Mouse (Mus musculus): ENCODE data around the gene Krtap7-1. TPM values are rescaled to one million over a fixed set of nuclear protein-coding genes. Genes with fewer than 3 reads are reported as not detected.

Gene Krtap7-1
- polyA plus RNA-seq (2015; fragmentation: Nextera tagmentation; extraction: Ambion mirVana): not detected in 2 replicates

DNA sequence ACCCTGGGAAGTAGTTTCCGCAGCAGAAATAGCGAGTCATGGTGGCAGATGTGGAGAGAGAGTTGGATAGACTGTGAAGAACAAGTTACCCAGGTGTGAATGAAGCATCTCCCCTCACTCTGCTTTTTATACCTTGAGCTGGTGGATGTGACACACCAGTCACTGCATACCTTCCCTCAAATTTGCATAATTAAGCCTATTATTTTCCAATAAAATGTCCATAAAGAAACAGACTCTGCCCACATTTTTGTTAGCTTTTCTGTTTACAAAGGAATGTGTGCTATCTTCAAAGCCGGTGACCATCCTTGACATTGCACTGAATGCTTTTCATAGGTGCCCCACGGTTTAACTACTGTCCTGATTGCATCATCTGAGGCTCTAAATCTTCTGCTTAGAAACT, at the start of gene Krtap7-1:
Gene Krtap7-1 (minus strand): TSS at position 101 of the 400 bp plus-strand sequence.
- no peak for ATAC-seq (replicated peaks)

DNA sequence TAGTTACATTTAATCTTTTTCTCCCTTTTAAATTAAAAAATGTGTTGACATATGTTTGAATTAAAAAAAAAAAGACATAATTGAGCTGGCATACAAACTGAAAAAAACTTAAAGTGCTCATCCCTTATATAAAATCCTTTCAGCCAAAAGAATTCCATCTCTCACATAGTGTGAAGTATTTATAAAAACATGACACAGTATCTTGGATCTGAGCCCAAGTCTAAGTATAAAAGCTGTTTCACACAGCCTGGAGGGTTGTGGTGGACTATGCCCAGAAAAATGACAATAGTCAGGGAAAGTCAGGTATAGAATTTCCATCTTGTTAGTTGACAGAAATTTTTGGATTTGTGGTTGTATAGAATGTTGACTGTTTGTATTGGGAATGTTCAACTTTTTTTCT, 42.2 kb upstream of the Krtap7-1 start:
- Histone ChIP-seq H3K9ac (no peak overlapping the region), H3K4me2 (no peak overlapping the region), H3K36me3 (replicated peaks) (no peaks in the 10 kb centered on the region), H3K9me3 (no peaks in the 10 kb centered on the region), H3K4me1 (no peaks in the 10 kb centered on the region), H3K27ac (no peak overlapping the region), H3K27me3 (replicated peaks) (no peaks in the 10 kb centered on the region), H3K4me3 (no peak overlapping the region)
- no peak for ATAC-seq (replicated peaks)

More for the DNA sequence above, at the start of gene Krtap7-1:
- H3K27ac ChIP-seq: no peak within 1 kb of the TSS
- H3K36me3 ChIP-seq (replicated peaks): no peaks in the 10 kb centered on the region
- no peak within 1 kb of the TSS for H3K4me2 ChIP-seq
- 91% methylated on average over 4 of the region's 4 CpGs for WGBS
- no peaks in the 10 kb centered on the region for H3K9me3 ChIP-seq
- H3K4me3 ChIP-seq: no peak within 1 kb of the TSS
- no peaks in the 10 kb centered on the region for H3K27me3 ChIP-seq (replicated peaks)
- H3K4me1 ChIP-seq: 0 out of 2 replicates have a peak, but pooled peaks cover 5% of the 10 kb centered on the region
- no peak within 1 kb of the TSS for H3K9ac ChIP-seq

DNA sequence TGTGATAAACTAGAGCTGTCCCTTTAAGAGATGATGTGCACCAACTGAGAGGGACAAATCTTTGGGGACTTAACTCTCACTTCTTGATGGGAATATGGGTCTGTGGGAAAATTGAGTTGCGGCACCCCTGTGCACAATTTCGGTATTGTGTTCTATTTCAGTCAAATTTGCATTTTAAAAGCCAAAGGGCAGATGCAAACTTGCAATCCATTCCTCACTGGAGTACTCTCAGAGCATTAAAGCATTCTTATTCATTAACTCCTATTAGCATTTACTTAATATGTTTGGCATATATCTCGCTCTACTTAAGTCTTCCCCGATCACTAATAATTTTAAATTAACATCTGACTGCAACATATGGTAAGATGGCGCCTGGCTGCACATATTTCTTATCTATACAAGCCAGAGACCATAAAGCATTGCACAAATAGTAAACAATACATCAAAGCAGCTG, 29.9 kb upstream of the Krtap7-1 start:
- Histone ChIP-seq H3K27ac (no peak overlapping the region), H3K4me2 (no peak overlapping the region), H3K4me3 (no peak overlapping the region), H3K9ac (no peak overlapping the region), H3K9me3 (no peaks in the 10 kb centered on the region), H3K4me1 (no peaks in the 10 kb centered on the region), H3K27me3 (replicated peaks) (no peaks in the 10 kb centered on the region), H3K36me3 (replicated peaks) (no peaks in the 10 kb centered on the region)
- 0 out of 2 replicates have a peak, but pooled peaks have one; percentile 30 for ATAC-seq (replicated peaks)
- WGBS: 28% methylated on average over 5 of the region's 5 CpGs

DNA sequence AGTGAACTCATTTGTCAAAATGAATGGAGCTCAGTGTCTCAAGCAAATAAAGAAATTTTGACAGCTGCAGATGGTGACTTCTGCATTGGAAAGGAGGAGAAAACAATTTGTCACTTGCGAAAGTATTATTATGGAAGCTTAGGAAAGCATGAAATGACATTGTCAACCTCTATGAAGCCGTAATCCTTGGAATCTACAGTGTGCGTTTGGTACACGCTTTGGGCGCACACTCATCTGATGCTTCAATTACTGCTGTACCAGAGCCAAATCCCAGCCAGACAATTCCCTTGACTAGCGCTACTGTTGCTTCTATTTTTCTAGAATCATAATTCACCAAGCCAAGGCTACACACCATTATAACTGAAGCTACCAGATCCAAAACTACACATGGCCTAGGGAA, 29.2 kb upstream of the Krtap7-1 start:
- 72% methylated on average over 6 of the region's 6 CpGs for WGBS
- H3K27ac ChIP-seq: no peak overlapping the region

DNA sequence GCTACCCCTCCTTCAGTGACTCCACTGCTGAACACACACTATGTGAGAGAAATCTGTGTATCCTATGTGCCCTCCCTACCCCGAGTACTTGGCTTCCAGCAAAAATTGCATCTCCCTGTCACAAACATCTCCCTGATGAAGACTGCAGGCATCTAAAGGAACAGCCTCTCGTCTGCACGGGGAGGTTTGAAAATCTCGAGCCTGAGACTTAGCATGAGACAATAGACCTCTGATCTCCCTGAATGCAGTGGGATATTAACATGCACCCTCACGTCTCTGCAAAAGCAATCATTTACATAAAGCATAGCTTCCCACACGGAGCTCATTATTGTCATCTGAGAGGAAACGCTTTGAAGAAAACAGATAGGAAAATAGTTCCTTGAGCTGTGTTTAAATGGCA, 22.4 kb upstream of the Krtap7-1 start:
- H3K9ac ChIP-seq: no peak overlapping the region
- peak overlapping the region; percentile 73 for H3K27ac ChIP-seq
- WGBS: 10% methylated on average over 7 of the region's 7 CpGs

More for the DNA sequence above, 29.2 kb upstream of the Krtap7-1 start:
- no peak overlapping the region for H3K4me2 ChIP-seq
- H3K36me3 ChIP-seq (replicated peaks): no peaks in the 10 kb centered on the region
- H3K9ac ChIP-seq: no peak overlapping the region
- no peaks in the 10 kb centered on the region for H3K9me3 ChIP-seq
- no peak overlapping the region for H3K4me3 ChIP-seq
- H3K4me1 ChIP-seq: no peaks in the 10 kb centered on the region
- no peaks in the 10 kb centered on the region for H3K27me3 ChIP-seq (replicated peaks)
- no peak for ATAC-seq (replicated peaks)

DNA sequence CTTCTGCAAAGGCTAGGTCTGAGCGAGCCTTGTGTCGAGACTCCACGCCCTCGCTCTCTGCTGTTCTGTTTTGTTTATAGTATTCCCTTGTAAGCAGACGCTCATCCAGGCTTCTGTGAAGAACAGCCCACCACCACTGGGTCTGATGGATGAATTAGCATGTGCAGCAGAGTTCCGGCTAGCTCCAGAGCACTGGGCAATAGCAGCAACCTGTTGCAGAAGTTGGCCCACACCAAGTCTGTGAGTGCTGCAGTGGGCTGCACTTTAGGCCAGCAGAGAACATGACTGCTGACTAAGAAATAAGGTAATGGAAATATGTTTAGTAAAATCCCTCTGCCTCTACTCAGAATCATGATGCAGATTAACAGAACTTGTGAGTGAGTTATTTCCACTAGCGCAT, 21.7 kb upstream of the Krtap7-1 start:
- H3K36me3 ChIP-seq (replicated peaks): no peaks in the 10 kb centered on the region
- peaks cover 29% of the 10 kb centered on the region for H3K4me1 ChIP-seq
- no peak overlapping the region for H3K4me3 ChIP-seq
- peak overlapping the region; percentile 73 for H3K27ac ChIP-seq
- peak; percentile 67 for ATAC-seq (replicated peaks)
- WGBS: 31% methylated on average over 7 of the region's 7 CpGs
- H3K9ac ChIP-seq: no peak overlapping the region
- no peaks in the 10 kb centered on the region for H3K9me3 ChIP-seq
- no peaks in the 10 kb centered on the region for H3K27me3 ChIP-seq (replicated peaks)
- H3K4me2 ChIP-seq: no peak overlapping the region

More for the DNA sequence above, 22.4 kb upstream of the Krtap7-1 start:
- ATAC-seq (replicated peaks): peak; percentile 86
- peak overlapping the region; percentile 22; the same call in 1 of the 2 replicates for H3K4me2 ChIP-seq
- H3K36me3 ChIP-seq (replicated peaks): no peaks in the 10 kb centered on the region
- no peaks in the 10 kb centered on the region for H3K27me3 ChIP-seq (replicated peaks)
- H3K9me3 ChIP-seq: no peaks in the 10 kb centered on the region
- H3K4me3 ChIP-seq: no peak overlapping the region
- H3K4me1 ChIP-seq: peaks cover 29% of the 10 kb centered on the region

DNA sequence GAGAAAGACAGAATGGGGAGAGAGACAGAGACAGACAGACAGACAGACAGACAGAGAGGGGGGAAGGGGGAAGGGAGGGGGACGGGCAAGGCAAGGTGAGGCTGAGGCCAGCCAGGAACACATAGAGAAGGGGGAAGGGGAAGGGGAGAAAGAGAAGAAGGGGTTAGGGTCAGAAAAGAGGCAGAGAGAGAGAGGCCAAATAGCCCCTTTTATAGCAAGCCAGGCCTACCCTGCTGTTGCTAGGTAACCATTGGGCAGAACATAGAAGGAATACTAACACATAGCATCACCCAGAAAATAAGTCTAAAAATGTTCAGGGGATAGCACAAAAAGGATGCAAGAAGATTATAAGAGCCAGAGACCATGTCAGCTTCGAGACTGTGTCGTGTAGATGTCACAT, 20.3 kb upstream of the Krtap7-1 start:
- Histone ChIP-seq H3K4me1 (peaks cover 29% of the 10 kb centered on the region), H3K4me2 (no peak overlapping the region), H3K9me3 (no peaks in the 10 kb centered on the region), H3K36me3 (replicated peaks) (no peaks in the 10 kb centered on the region), H3K9ac (no peak overlapping the region), H3K27me3 (replicated peaks) (no peaks in the 10 kb centered on the region), H3K27ac (peak overlapping the region; percentile 31; the same call in 1 of the 2 replicates), H3K4me3 (no peak overlapping the region)
- 32% methylated on average over 3 of the region's 3 CpGs for WGBS
- ATAC-seq (replicated peaks): peak; percentile 49

DNA sequence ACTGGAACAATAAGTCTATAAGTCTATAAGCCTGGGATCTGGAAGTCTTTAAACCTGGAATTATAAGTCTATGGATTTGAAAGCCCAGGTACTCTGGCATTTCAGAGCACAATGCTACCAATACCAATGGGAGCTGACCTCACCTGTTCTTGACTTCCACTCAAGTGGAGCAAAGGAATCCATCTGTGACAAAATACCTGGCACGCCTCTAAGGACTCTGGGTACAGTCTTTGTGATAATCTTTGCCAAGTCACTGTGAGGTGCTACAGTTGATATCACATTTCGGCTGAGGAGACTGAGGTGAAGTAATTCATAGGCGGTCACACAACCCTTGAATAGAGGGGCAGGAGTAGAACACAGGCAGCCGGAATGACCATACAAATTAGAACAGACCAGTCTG, 12.9 kb upstream of the Krtap7-1 start:
- 92% methylated on average over 4 of the region's 4 CpGs for WGBS
- Histone ChIP-seq H3K27me3 (replicated peaks) (no peaks in the 10 kb centered on the region), H3K4me1 (no peaks in the 10 kb centered on the region), H3K9ac (no peak overlapping the region), H3K4me3 (no peak overlapping the region), H3K27ac (no peak overlapping the region), H3K4me2 (no peak overlapping the region), H3K36me3 (replicated peaks) (no peaks in the 10 kb centered on the region), H3K9me3 (no peaks in the 10 kb centered on the region)
- ATAC-seq (replicated peaks): no peak

DNA sequence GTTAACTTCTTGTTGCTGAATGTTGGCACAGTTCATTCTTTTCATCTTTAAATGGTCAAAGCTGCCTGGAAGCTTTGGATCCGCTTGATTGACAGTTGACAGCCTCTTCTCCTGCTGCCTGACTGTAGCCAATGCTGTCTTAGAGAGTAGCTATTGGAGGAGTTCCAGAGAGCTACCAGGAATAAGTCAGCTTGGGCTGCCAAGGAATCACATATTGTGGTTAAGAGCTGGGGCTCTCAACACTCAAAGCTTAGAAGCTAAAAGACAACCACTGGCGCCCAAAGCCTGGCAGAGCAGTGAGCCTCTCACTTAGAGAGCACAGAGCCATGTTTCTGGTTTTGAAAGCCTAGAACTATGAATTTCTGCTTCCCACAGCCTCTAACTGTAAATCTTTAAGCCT, 12.4 kb upstream of the Krtap7-1 start:
- H3K4me1 ChIP-seq: no peaks in the 10 kb centered on the region
- no peaks in the 10 kb centered on the region for H3K9me3 ChIP-seq
- no peak overlapping the region for H3K4me3 ChIP-seq
- H3K36me3 ChIP-seq (replicated peaks): no peaks in the 10 kb centered on the region
- 88% methylated on average over 2 of the region's 2 CpGs for WGBS
- no peak overlapping the region for H3K4me2 ChIP-seq
- no peak overlapping the region for H3K27ac ChIP-seq
- no peak overlapping the region for H3K9ac ChIP-seq
- H3K27me3 ChIP-seq (replicated peaks): no peaks in the 10 kb centered on the region
- ATAC-seq (replicated peaks): peak; percentile 55

DNA sequence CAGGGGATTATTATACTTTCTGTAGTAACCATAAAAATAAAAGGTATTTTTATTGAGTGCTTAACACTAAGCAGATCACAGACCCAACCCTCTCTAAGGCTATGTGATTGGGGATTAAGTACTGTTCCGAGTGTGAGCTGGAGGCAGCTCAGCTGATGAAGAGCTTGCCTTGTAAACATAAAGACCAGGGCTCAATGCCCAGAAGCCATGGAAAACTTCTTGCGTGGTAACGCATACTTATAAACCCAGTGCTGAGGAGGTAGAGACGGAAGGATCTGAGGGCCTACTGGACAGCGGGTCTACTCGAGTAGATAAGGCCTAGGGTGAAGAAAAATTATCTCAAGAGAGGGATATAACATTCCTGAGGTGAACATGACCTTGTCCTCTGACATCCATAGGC, 12.0 kb upstream of the Krtap7-1 start:
- Histone ChIP-seq H3K27me3 (replicated peaks) (no peaks in the 10 kb centered on the region), H3K9ac (no peak overlapping the region), H3K4me1 (no peaks in the 10 kb centered on the region), H3K4me3 (no peak overlapping the region), H3K36me3 (replicated peaks) (no peaks in the 10 kb centered on the region), H3K9me3 (no peaks in the 10 kb centered on the region), H3K4me2 (no peak overlapping the region), H3K27ac (no peak overlapping the region)
- 85% methylated on average over 6 of the region's 6 CpGs for WGBS
- peak; percentile 50 for ATAC-seq (replicated peaks)

DNA sequence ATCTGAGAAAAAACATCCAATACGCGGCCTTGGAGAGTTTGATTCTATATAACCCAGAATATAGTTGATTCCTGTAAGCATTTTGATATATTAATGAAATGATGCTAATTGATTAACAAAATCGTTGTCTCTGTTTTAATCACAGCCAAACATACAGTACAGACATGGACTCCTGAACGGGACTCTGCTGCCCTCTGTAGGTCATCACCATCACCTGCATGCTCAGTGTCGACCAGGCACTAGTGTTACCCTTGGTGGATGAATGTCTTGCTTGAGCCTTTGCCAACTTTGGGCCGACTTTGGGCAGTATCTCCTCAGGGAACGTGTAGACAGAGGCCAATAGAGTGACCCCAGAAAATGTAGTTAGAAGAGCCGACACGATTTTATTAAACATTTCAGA, 9.5 kb upstream of the Krtap7-1 start:
- ATAC-seq (replicated peaks): no peak
- no peaks in the 10 kb centered on the region for H3K27me3 ChIP-seq (replicated peaks)

DNA sequence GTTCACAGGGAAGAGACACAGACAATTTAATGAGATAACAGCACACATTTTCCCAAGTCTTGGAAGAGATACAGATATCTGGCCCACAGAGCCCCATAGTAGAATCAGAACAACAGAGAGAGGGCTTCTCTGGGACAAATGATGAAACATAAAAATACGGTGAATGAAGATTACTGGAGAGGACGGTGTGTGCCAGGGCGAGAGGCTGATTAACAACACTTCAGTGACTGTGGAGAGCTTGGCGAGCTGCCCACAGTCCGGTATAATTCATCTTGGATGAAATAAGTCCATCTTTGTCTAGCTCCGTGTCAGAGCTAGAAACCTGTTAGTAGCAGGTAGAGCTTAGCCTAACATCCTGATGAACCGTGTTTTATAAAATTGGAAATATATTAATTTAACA, 5.3 kb upstream of the Krtap7-1 start:
- 0 out of 2 replicates have a peak, but pooled peaks cover 7% of the 10 kb centered on the region for H3K4me1 ChIP-seq
- no peak overlapping the region for H3K27ac ChIP-seq
- no peak overlapping the region for H3K4me3 ChIP-seq
- WGBS: 49% methylated on average over 7 of the region's 7 CpGs
- no peak overlapping the region for H3K4me2 ChIP-seq
- no peaks in the 10 kb centered on the region for H3K9me3 ChIP-seq
- no peaks in the 10 kb centered on the region for H3K36me3 ChIP-seq (replicated peaks)
- H3K27me3 ChIP-seq (replicated peaks): no peaks in the 10 kb centered on the region
- no peak overlapping the region for H3K9ac ChIP-seq
- ATAC-seq (replicated peaks): no peak

More for the DNA sequence above, 9.5 kb upstream of the Krtap7-1 start:
- H3K4me2 ChIP-seq: no peak overlapping the region
- WGBS: 68% methylated on average over 9 of the region's 9 CpGs
- H3K9me3 ChIP-seq: no peaks in the 10 kb centered on the region
- no peak overlapping the region for H3K27ac ChIP-seq
- no peak overlapping the region for H3K9ac ChIP-seq
- no peaks in the 10 kb centered on the region for H3K36me3 ChIP-seq (replicated peaks)
- H3K4me1 ChIP-seq: 0 out of 2 replicates have a peak, but pooled peaks cover 6% of the 10 kb centered on the region
- H3K4me3 ChIP-seq: no peak overlapping the region

DNA sequence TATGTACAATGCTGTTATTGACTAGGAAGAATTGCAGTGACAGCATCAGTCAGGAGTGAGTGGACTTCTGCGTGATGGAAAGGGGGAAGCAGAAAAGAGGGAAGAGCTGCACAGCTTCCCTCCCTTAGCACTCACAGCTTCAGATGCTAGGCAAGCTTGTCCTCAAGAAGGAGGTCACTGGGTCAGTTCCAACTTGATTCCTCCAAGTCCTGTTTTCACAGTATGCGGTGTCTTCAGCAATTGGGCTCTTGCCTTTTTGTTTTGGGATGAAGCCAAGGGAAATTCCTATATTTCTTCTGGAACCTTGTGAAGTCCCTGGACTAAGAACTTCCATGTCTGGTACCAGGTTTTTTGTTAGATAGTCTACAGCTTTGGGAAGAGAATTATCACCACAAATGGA, 4.6 kb downstream of the Krtap7-1 start:
- no peaks in the 10 kb centered on the region for H3K36me3 ChIP-seq (replicated peaks)
- no peaks in the 10 kb centered on the region for H3K27me3 ChIP-seq (replicated peaks)
- H3K27ac ChIP-seq: no peak overlapping the region
- H3K4me3 ChIP-seq: no peak overlapping the region
- H3K9me3 ChIP-seq: no peaks in the 10 kb centered on the region
- no peak overlapping the region for H3K4me2 ChIP-seq
- 88% methylated on average over 2 of the region's 2 CpGs for WGBS
- no peaks in the 10 kb centered on the region for H3K4me1 ChIP-seq
- no peak overlapping the region for H3K9ac ChIP-seq
- no peak for ATAC-seq (replicated peaks)

Data from midbrain, embryonic 15.5 days (tissue).